Mouse (Mus musculus) layer of hippocampus, adult 2 months (tissue): ENCODE measurements around the gene Ngef. TPM values are rescaled to one million over a fixed set of nuclear protein-coding genes. Genes with fewer than 3 reads are reported as not detected.

ENCODE experiments used
- DNase-seq, 2 experiments: peaks; one replicate each; pipeline ENCODE4 v3.0.0; 2022; ENCODE audit warnings: low spot score in 2 of 2
- H3K27ac ChIP-seq: fragments of 200-600 bp; 2 replicates; pipeline ENCODE4 v1.8.1; 2022
- H3K4me3 ChIP-seq: fragments of 200-600 bp; 2 replicates; pipeline ENCODE4 v1.8.1; 2022; ENCODE audit warnings: mild to moderate bottlenecking
- CTCF ChIP-seq: fragments of 200-600 bp; conservative IDR thresholded peaks from 2 replicates; pipeline ENCODE4 v1.8.1; 2022; ENCODE audit warnings: antibody characterized with exemption, mild to moderate bottlenecking, moderate library complexity
- total RNA-seq, 2 experiments: library from RNA; stranded (reverse); gene quantifications; 2 replicates each; pipeline ENCODE4 v1.2.3; 2021

The Ngef gene
- total RNA-seq, 2 experiments from 2014 or later = 100 to 105 TPM

DNA sequence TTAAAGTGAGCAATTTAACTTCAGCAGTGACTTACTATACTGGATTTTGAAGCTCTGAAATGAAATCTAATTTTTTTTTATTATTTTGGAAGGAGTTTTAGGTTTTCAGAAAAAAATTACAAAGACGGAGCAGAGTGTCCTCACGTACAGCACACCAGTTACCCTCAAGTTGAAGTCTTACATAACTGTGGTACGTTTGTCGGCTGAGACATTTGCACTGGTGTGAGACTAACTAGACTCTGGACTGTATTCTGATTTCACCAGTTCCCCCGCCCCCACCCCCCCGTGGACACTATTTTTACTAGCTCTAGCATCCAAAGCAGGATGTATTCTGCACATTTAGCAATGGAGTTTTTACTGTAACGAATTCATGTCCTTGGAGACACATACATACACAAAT is 26.9 kb upstream of the Ngef start:
- Histone ChIP-seq H3K27ac (no peak overlapping the region), H3K4me3 (no peak overlapping the region)
- no peak for TF ChIP-seq CTCF
- no peak for DNase-seq

DNA sequence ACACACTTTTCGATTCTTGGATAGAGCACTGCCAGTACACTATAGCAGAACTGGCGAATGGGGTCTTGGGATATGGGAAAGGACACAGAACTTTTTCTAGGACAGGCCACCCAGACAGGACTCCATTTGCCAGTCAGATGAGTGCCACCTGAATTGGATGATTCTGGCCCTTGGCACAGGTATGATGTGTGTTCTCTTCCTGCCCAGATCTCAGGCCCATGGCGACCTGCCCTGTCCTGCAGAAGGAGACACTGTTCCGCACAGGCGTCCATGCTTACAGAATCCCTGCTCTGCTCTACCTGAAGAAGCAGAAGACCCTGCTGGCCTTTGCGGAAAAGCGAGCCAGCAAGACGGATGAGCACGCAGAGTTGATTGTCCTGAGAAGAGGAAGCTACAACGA is 21.0 kb upstream of the Ngef start:
- no peak for TF ChIP-seq CTCF
- no peak overlapping the region for H3K4me3 ChIP-seq
- no peak for DNase-seq
- peak overlapping the region; percentile 5; the same call in 1 of the 2 replicates for H3K27ac ChIP-seq

- DNase-seq = peak; percentile 19 to 61
- TF ChIP-seq CTCF = no peak
- H3K4me3 ChIP-seq = no peak overlapping the region
- peak overlapping the region; percentile 5; the same call in 1 of the 2 replicates for H3K27ac ChIP-seq
These were observed 20.6 kb upstream of the Ngef start for GRCm38 (mm10) chr1:87594261-87594660.

GRCm38 (mm10) chr1:87589980-87590379 is 16.3 kb upstream of the Ngef start:
- H3K4me3 ChIP-seq = no peak overlapping the region
- no peak for DNase-seq
- H3K27ac ChIP-seq = no peak overlapping the region
- peak; percentile 15; the same call in 1 of the 2 replicates for TF ChIP-seq CTCF

GRCm38 (mm10) chr1:87589162-87589561 is 15.5 kb upstream of the Ngef start:
- no peak overlapping the region for H3K27ac ChIP-seq
- no peak for TF ChIP-seq CTCF
- H3K4me3 ChIP-seq = no peak overlapping the region
- no peak for DNase-seq

DNA sequence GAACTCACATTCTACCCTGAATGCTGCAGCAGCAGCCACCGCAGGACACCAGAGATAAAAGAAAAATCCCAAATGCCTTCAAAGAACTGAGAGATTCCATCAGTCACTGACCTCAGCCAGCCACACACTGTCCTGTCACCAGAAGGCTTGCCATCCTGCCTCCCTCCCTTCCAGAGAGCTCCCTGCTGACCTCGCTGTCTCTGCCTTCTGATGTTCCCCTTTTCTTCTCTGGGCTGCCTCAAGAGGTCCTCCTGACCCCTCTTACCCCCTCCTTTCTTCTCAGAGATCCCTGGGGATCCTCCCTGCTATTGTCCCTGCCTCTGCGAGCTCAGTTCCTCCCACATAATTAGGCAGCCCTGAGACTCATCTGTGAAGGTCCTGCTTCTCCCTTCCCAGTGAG is 7.2 kb upstream of the Ngef start:
- TF ChIP-seq CTCF = no peak
- H3K27ac ChIP-seq = no peak overlapping the region
- DNase-seq = no peak
- H3K4me3 ChIP-seq = no peak overlapping the region

DNA sequence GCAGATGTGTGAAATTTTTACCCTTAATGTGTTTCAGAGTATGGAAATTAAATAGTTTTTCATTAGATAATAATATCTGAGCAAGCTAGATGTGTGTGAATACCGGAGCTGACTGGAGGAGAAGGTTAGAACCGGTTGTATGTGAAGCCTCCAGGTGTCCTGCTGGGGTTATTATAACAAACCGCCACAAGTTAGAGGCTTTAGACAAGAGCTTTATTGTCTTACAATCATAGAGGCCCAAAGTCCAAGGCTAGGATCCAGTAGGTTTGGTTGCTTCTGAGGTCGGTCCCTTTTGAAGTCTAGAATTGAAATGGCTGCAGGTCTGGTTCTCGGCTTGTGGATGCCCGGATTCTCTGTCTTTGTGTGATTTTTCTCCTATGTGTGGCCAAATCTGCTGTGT is 5.3 kb upstream of the Ngef start:
- no peak for TF ChIP-seq CTCF
- Histone ChIP-seq H3K4me3 (no peak overlapping the region), H3K27ac (no peak overlapping the region)
- DNase-seq = no peak

- no peak for TF ChIP-seq CTCF
- peak; percentile 23 to 26 for DNase-seq
- 0 out of 2 replicates have a peak overlapping the region, but pooled peaks have one; percentile 3 for H3K27ac ChIP-seq
These were observed 1.1 kb upstream of the Ngef start for GRCm38 (mm10) chr1:87574785-87575184.

GRCm38 (mm10) chr1:87574353-87574752 is 683 bp upstream of the Ngef start:
- H3K27ac ChIP-seq = 0 out of 2 replicates have a peak overlapping the region, but pooled peaks have one; percentile 3
- DNase-seq = peak in 1 of 2 experiments; percentile 12

More at GRCm38 (mm10) chr1:87574785-87575184, 1.1 kb upstream of the Ngef start:
- no peak overlapping the region for H3K4me3 ChIP-seq

GRCm38 (mm10) chr1:87573261-87573660 is 409 bp downstream of the Ngef start:
- DNase-seq = no peak
- Histone ChIP-seq H3K4me3 (no peak overlapping the region), H3K27ac (no peak overlapping the region)
- no peak for TF ChIP-seq CTCF

More at GRCm38 (mm10) chr1:87574353-87574752, 683 bp upstream of the Ngef start:
- H3K4me3 ChIP-seq = no peak overlapping the region
- no peak for TF ChIP-seq CTCF

GRCm38 (mm10) chr1:87568398-87568797 is 5.3 kb downstream of the Ngef start:
- peak; percentile 79 for TF ChIP-seq CTCF
- Histone ChIP-seq H3K4me3 (no peak overlapping the region), H3K27ac (no peak overlapping the region)
- DNase-seq = peak in 1 of 2 experiments; percentile 24

- Histone ChIP-seq H3K4me3 (no peak overlapping the region), H3K27ac (no peak overlapping the region)
- no peak for DNase-seq
- TF ChIP-seq CTCF = no peak
These were observed 7.9 kb downstream of the Ngef start for GRCm38 (mm10) chr1:87565760-87566159.

GRCm38 (mm10) chr1:87562967-87563366 is 10.7 kb downstream of the Ngef start:
- DNase-seq = no peak
- TF ChIP-seq CTCF = no peak
- Histone ChIP-seq H3K27ac (no peak overlapping the region), H3K4me3 (no peak overlapping the region)

GRCm38 (mm10) chr1:87553586-87553985 is 20.1 kb downstream of the Ngef start:
- H3K4me3 ChIP-seq = no peak overlapping the region
- no peak for TF ChIP-seq CTCF
- H3K27ac ChIP-seq = no peak overlapping the region
- DNase-seq = no peak
